Mouse (Mus musculus): ENCODE measurements at regions not wholly inside any gene's neighbourhood (a gene's known extent, or its start where the extent isn't known, plus 50 kb on each side); places are given as distances from the start of the nearest gene placed in this dataset.
"Not testable (repeated sequence)": the region's sequence is repeated elsewhere in the genome, so short reads cannot be mapped to it uniquely, and the experiment has no call there.

DNA sequence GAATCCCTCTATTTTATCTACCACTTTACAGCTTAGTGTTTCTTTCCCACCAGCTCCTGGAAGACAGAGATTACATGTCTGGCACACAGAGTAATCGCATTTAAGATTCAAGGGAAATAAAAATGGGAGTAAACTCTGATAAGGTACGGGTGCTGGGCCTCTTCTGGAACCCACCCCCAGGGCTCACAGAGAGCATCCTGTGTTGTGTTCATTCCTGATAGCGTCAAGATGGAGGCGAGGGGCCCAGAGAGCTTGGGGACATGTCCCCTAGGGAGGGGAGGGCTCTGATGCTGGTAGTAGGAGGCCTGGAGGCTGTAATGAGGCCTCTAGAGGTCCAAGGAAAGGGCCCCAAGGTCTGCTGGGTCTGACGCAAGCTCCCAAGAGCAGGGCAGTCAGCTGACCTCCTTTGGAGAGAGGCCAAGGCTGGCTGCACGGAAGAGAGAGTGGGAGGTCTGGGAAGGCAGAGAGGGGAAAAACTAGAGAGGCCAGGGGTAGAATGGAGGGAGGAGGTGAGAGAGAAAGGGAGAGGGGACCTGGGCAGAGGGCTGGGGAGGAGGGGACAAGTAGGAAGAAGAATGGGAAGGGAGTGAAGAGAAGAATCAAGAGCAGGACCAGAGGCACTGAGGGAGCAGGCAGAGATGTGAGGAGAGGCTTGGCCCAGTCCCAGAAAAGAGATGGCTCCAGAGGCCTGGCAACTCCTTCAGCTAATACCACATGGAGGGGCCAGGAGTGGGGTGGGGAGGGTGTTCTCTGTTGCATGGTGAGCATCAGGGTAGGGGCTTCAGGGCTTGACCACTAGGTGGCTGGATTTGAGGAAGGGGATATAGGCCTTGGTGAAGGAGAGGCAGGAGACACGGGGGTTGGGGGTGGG is 96.8 kb upstream of the Eif4g2 start:
- DNase-seq (ENCODE audit: low read depth in 1 of 2, low spot score in 2 of 2), result no peak

DNA sequence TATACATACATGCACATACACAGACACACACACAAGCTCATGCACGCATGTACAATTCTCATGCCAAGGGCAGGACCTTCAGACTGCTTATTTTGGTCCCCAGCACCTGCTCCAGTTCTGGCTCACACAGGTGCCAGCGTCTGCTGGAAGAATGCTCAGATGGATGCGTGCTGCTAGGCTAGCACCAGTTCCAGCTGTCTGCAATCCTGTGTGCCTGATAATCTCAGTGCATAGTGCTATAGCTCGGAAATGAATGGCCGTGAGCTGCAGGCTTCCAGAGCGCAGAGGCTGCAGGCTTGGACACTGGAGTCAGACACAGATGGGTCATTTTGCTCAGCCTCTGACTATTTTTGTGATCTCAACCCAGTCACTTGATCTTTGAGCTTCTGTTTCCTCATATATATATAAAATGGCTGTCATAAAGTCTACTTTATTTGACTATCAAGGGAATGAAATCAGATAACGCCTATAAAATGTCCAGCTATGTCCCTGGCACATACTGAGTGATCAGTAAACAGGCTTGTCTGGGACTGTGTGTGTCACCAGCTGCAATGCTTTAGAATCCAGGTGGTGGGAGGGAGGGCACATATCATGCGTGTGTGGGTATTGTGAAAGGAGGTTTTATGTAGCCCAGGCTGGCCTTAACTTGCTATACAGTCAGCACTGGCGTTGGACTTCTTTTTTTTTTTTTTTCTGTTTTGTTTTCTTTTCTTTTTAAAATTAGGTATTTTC is 91.7 kb upstream of the Eif4g2 start:
- DNase-seq (ENCODE audit: low read depth in 1 of 2, low spot score in 2 of 2), result no peak

DNA sequence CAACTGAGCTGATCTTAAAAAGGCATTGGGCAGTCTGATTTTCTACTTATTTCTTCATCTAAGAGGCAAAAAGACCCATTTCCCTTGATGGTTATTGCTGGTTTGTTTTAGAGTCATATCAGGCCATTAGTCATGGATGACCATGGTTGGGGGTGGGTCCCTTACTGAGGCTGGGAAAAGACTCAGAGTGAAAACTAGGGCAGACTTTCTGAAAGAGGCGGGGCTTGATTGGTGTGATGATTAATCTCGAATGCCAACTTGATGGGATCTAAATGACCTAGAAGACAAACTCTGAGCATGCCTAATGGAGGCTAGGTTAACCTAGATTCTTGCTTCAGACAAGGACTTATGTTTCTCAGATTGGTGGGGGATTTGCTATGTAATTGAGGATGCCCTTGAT is 89.2 kb upstream of the Eif4g2 start:
- DNase-seq (ENCODE audit: low read depth in 1 of 2, low spot score in 2 of 2), result no peak

DNA sequence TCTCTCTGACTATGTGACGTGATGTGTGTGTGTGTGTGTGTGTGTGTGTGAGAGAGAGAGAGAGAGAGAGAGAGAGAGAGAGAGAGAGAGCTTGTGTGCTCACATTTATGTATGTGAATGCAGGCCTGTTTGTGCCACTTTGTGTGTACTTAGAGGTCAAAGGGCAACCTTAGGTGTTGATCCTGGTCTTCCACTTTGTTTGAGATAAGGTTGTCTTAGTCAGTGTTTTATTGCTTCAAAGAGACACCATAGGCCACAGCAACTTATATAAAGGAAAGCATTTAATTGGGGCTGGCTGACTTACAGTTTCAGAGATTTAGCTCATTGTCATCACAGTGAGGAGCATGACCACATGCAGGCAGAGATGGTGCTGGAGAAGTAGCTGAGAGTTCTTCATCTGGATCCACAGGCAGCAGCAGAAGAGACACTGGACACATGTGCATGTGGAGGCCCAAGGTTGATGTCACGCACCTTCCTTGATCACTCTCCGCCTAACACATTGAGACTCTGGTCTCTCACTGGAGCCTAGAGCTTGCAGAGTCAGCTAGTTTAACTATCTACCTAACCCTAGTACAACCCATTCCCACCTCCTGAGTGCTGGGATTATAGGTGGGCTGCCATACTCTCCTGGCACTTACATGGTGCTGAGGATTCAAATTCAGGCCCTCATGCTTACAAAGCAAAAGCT is 85.9 kb upstream of the Eif4g2 start:
- DNase-seq (ENCODE audit: low read depth in 1 of 2, low spot score in 2 of 2), result not testable (repeated sequence)

DNA sequence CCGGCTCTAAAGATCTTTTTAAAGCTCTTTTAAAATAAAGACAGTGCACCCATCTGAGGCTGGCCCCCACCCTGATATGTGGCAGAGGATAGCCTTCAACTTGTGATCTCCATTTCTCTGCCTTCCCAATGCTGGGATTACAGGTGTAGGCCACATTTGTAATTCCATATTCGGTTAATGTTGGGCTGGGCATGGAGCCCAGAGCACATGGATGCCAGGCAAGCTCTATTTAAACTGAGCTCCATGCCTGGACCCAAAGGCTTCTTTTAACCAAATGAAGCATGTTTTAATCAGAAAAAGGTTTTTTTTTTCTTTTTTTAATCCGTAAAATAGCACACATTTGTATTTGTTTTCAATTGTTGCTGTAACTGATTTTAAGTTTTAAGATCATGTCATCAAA is 82.2 kb upstream of the Eif4g2 start:
- no peak for DNase-seq (ENCODE audit: low read depth in 1 of 2, low spot score in 2 of 2)

DNA sequence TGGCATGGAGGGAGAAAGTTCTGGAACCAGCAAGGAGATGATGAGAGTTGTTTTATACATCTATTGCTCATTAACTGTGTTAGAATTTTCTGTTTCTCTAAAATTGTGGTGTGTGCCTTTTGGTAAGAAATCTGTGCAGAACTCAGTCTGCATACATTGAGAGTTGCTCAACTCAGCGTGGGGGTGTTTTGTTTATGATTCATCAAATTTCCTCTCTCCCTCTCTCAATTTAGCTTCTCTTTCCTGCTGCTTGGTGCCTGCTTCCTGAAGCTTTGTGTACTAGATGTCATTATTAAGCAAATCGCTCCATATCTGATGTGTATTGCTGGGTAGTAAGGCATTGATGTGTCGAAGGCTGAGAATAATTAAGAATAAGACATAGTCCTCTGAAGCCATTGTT is 81.4 kb upstream of the Eif4g2 start:
- no peak for DNase-seq (ENCODE audit: low read depth in 1 of 2, low spot score in 2 of 2)

DNA sequence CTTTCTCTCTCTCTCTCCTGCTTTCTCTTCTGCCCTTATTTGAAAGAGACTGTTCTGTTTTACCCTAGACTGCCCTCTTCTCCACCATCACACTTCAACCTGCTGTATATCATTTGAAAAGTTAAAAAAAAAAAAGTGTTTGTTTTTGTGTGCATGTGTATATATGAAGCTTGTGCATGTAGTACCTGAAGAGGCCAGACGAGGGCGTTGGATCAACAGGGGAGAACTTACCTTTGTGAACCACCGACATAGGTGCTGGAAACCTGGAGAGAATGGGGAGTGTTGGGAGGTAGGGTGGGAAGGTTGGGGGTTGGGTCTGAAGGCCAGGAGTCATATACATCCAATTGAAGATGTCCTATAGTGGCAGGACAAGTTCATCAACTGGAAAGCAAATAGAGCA is 81.0 kb upstream of the Eif4g2 start:
- DNase-seq (ENCODE audit: low read depth in 1 of 2, low spot score in 2 of 2), result no peak

DNA sequence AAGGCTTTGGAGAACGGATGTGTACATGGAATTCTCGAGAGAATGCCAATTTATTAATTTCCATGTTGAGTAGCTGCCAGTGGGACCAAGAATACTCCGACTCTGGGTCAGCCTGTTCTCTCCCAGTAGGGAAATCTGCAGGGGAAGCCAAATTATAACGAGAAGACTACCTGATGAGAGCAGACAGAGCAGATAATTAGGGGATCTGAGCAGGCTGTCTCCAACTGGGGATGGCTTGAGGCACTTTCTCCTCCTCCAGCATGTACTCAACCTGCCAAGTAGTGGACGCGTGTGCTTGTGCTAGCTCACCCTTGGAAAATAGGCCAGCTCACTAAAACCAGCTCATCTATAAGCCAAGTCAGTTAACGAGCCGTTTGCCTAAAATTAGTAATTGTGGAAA is 80.5 kb upstream of the Eif4g2 start:
- DNase-seq (ENCODE audit: low read depth in 1 of 2, low spot score in 2 of 2), result no peak

DNA sequence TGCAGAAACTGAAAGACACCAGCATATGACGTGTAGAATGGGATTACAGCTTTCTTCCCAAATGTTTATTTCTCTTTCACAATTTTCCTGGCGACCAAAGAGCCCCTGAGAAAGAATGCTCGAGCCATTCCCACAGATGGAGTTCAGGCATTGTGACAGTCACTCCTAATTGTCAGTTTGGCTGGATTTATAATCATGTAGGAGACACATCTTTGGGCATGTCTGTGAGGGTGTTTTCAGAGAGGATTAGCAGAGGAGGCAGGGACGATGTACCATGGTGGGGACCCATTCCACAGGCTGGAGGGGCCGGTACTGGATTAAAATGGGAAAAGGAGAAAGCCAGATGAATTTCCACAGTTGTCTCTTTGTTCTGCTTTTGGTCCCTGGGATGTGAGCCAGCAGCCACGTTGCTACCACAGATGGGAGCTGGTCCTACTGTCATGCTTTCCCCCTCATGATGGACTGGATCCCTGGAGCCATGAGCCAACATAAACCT is 76.0 kb upstream of the Eif4g2 start:
- no peak for DNase-seq (ENCODE audit: low read depth in 1 of 2, low spot score in 2 of 2)

DNA sequence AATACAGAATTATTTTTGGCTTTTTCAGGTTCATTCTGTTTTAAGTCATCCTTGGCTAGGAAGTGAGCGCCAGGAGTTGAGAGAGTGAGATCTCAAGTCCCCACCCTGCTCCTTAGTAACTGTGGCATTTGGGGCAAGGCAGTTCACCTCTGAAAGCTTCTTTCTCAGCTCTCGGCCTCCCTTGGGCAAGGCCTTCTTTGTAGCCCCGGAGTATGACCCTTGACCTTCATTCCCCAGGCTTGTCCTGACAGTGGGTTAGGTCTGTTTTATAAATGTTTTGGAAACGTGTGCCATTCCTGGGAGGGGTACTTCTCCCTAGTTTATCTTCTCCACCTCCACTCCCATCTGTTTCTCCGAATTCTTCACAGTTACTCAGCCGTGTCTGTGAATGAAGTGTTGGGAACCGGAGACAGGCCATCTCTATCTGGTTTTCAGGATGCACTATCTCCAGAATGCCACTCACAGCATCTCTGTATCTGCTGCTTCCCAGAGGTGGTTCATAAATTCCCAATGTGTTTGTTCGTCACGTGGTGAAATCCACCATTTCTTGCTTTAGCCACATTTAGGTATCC is 75.0 kb upstream of the Eif4g2 start:
- DNase-seq (ENCODE audit: low read depth in 1 of 2, low spot score in 2 of 2), result no peak

DNA sequence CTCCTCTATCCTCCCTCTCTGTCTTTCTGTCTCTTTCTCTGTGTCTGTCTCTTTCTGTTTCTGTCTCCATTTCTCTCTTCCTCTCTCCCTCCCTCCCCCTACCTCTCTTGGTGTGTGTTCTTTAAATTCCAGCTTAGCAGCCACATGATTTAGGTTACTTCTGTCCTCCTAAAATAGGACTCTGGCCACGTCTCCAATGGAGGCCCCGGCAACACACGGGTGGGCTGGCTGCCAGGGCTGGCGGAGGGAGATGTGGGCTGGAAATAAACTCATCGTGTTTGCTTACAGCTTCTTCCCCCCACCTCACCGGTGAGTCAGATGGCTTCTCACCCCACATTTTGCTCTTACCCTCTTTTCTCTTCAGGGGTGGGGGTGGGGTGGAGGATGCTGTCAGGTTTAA is 74.5 kb upstream of the Eif4g2 start:
- no peak for DNase-seq (ENCODE audit: low read depth in 1 of 2, low spot score in 2 of 2)

DNA sequence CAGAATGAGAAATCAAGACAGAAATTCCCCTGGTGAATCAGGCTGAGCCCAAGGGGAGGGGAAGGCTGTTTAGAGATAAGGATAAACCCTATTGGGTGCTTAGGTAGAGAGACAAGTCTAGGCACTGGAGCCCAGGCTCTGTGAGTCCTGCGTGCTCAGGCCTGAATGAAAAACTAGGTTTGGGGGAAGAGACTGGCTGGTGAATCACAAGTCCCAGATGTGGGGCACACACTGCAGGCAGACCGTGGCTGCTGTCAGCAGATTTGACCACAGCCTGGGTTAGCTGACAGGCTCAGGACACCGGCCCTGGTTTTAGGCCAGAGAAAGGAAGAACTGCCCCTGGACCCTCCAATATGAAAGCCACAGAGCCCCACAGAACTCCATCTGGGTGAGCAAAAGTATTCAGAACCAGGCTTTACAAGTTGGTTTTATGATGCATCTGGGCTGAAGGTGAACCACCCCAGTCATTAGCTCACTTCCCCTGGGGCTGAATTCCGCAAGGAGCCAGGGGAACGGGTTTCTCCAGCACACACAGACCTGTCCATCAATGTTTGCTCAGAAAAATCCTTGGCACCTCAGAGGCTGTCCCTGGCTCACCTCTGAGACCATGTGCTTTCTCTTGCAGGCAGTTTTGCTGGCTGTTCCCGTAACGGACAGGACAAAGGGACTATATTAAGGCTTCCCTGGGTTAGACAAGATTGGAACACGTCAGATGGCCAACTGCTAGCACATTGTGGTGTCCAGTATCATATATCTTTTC is 73.8 kb upstream of the Eif4g2 start:
- no peak for DNase-seq (ENCODE audit: low read depth in 1 of 2, low spot score in 2 of 2)

DNA sequence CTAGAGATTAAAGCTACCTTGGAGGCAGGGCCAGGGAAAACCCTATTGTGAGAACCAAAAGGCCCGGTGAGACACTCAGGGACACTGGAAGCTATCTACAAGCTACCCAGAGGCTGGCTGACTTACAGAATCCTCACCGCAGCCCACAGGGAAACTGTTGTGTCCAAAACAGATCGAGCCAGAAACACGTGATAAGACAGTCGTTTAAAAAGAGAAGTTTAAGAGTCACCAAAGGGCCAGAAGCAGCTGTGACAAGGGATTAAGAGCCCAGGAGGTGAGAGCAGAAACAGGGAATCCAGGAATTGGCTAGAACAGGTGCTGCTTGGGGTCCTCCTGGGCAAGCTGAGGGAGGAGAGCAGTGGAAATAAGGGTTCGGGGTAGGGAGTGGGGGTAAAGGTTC is 73.2 kb upstream of the Eif4g2 start:
- DNase-seq (ENCODE audit: low read depth in 1 of 2, low spot score in 2 of 2), result no peak

DNA sequence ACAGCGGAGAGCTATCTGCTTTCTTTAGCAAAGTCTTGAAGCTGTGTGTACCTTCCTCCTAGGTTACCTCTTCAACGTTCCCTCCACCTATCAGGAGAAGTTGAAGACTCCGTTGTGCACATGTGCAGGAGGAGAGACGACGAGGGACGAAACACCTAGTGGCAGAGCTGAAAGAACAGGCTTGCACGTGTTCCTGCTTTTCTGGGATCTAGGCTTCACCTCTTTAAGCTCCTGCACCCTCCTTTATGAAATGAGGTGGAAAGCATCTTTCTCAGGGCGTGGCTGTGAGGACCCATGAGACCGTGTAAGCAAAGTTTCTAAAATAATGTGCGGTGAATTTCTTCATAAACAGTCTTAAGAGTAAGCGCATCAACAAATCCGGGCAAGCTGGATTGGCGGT is 71.4 kb upstream of the Eif4g2 start:
- no peak for DNase-seq (ENCODE audit: low read depth in 1 of 2, low spot score in 2 of 2)

DNA sequence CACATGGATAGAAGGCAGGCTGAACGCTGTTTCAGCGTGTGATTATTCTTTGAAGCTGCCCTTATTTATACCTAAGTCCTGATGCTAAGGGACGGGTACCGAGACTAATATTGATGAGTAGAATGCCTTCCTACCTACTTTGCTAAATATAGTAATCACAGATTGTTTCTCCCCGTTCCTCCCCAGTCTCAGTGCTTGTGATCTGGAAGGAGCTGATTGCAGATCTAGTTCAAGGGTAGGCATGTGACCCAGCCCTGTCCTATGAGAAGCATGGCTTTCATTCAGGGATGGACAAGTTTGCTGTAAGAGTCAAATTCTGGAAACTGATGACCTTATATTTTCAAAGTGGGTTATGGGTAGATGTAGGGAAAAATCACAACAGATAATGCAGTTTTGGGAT is 67.7 kb upstream of the Eif4g2 start:
- DNase-seq (ENCODE audit: low read depth in 1 of 2, low spot score in 2 of 2), result no peak

DNA sequence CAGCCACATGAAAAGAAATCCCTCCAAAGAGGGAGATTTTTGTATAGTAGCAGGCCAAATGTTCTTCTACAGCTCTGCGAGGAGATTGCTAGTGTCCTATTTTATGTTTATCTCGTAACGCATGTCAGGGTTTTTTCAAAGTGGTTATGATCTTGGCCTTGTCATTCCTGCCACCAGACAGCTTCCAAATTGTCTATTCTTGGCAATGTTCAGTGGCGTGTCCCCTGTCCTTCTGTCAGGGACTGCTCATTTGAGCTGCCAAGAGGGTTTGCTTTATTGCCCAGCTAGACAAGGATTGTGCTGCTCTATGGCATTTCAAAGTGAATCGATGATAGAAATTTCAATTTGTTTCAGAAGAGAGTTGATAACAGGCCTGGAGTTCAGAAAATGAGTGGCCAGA is 67.3 kb upstream of the Eif4g2 start:
- DNase-seq (ENCODE audit: low read depth in 1 of 2, low spot score in 2 of 2), result no peak

DNA sequence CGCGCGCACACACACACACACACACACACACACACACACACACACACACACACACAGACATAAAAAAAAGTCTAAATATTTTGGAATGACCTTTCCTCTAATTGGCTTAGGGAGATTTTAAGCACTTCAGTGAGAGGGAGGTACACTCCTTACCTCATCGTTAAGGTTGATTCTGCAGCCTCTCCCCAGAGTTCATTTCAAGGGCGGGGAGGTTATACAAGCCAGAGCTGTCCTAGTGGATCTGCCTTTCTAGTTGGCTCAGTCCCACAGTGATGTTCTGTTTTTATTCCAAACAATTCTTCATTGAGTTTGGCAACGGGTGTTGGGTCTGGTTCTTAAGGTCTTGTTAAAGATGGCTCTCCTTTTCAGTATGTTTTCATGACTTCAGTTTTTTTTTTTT is 64.8 kb upstream of the Eif4g2 start:
- no peak for DNase-seq (ENCODE audit: low read depth in 1 of 2, low spot score in 2 of 2)

DNA sequence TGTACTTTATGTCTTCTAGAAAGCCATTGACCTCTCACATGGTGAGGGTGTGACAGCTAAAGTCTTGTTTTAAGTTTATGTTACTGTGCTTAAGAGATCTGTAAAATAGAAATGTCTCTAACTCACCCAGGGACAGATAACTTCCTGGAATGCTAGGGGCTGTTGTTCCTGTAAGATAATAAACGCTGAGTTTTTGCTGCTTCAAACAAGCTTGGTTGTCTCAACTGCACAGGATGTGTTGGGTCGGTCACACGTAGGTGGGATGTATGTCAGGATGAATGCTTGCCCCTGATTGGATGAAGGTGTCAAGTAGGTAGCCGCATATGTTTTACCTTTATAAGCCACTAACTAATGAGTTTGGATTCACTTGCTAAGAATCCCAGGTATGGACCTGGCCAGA is 63.8 kb upstream of the Eif4g2 start:
- no peak for DNase-seq (ENCODE audit: low read depth in 1 of 2, low spot score in 2 of 2)

DNA sequence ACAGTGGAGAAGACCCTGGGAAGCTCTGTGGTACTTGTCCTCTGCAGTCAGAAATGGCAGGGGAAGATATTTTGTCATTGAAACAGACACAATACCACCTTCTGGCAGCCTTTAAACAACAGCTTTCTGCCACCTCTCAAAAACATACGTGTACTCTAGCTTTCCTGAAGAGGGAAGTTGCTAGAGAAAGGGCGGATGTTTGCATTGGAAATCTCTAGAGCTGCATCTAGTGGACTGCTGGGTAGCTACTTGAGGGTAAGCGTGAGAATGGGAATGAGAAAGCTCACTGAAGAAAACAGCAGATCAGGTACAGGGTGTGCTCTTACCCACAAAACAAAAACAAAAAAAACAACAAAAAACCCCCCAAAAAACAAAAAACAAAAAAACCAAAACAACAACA is 61.4 kb upstream of the Eif4g2 start:
- no peak for DNase-seq (ENCODE audit: low read depth in 1 of 2, low spot score in 2 of 2)

DNA sequence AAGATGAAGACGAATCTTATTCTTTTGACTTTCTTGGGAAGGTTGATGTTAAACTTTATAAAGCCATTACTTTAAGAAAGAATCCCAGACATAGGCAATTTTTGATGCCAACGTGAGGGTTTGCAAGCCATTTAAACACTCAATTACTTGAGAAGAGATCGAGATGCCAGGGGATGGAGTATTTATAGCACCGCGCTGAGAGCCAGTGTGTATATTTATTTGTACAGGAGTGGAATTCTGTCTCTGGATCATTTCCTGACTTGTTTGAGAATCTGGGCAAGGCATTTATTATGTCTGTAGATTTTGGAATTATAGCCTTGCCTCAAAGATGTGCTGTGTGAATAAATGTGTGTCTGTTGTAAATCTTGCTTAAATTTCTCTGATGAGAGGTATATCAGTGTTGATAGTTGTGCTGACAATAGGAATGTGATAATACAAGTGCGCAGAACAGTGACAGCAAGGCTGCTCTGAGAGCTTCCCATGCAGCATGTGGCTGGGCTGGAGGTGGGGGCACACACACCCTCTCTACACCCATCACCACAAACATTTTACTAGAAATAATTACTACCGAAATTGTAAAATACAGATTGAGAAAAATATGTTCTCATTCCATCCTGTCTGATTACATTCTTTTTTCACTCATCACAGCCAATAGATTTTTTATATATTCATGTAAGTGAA is 58.6 kb upstream of the Eif4g2 start:
- no peak for DNase-seq (ENCODE audit: low read depth in 1 of 2, low spot score in 2 of 2)

Data from monocyte, adult 2 months (primary cell).